Mouse (Mus musculus) olfactory bulb, adult 2 months (tissue): ENCODE measurements around the gene Tmtc1.

Experiments
- CTCF ChIP-seq: fragments of 200-500 bp; IDR thresholded peaks from 2 replicates; pipeline ENCODE4 v1.5.1; 2012; ENCODE audit warnings: low read depth, mild to moderate bottlenecking, low read length, moderate library complexity; ENCODE audit not compliant: insufficient read depth
- POLR2A ChIP-seq: fragments of 200-500 bp; IDR thresholded peaks from 2 replicates; pipeline ENCODE4 v1.6.1; 2012; ENCODE audit warnings: mild to moderate bottlenecking, low read depth, low read length, moderate library complexity; ENCODE audit not compliant: insufficient read depth

DNA sequence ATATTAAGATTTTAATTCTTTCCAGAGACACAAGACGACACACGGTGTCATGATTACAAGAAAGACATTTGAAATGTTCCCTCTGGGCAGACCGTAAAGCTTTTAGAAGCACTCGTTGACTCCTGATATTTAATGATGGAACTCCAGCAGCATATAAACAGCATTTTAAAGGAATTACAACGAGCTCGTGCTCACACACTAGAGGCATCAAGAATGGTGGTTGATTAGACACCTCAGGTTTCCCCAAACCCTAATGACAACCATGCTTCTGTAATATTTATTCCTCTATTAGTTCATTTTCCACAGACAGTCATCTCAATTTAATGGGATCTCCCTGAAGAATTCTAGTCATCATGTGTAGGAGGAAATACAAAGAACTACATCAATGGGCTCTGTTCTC lies 164.9 kb downstream of the Tmtc1 start:
- TF ChIP-seq POLR2A (no peak), CTCF (no peak)
